Mouse (Mus musculus): ENCODE results near the gene Lsm6.
"Not testable (repeated sequence)": the region's sequence is repeated elsewhere in the genome, so short reads cannot be mapped to it uniquely, and the experiment has no call there.

Lsm6 gene

GRCm38 (mm10) chr8:78820673-78821310, at the start of gene Lsm6:
Lsm6 (minus strand) TSS chr8:78821140.
- peak; percentile 96 to 99 for DNase-seq (ENCODE audit: low spot score in 2 of 2)

DNA sequence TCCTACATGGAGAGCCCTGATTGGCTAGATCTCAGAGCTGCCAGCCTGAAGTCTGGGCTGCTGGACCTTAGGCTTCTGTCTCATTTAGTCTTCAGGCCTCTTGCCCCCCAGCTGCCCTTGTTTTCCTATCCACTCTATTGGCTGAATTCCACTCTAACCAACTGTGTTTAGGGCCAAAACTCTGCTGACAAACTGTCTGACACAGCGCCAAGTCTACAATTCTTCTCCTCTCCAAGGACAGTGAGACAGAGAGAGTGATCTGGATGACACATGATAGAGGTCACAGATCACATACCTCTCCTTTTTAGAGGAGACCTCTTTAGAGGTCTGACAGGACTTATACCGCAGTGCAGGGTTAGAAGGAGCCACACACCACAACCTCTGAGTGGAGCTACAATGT, 46.1 kb upstream of the Lsm6 start:
- no peak for DNase-seq (ENCODE audit: low spot score in 2 of 2)

GRCm38 (mm10) chr8:78863001-78863400, 42.1 kb upstream of the Lsm6 start:
- no peak for DNase-seq (ENCODE audit: low spot score in 2 of 2)

- DNase-seq (ENCODE audit: low spot score in 2 of 2): no peak
These were observed 41.1 kb upstream of the Lsm6 start for GRCm38 (mm10) chr8:78862046-78862445.

GRCm38 (mm10) chr8:78860789-78861188, 39.8 kb upstream of the Lsm6 start:
- no peak for DNase-seq (ENCODE audit: low spot score in 2 of 2)

GRCm38 (mm10) chr8:78857421-78857820, 36.5 kb upstream of the Lsm6 start:
- no peak for DNase-seq (ENCODE audit: low spot score in 2 of 2)

GRCm38 (mm10) chr8:78852279-78852678, 31.3 kb upstream of the Lsm6 start:
- no peak for DNase-seq (ENCODE audit: low spot score in 2 of 2)

DNA sequence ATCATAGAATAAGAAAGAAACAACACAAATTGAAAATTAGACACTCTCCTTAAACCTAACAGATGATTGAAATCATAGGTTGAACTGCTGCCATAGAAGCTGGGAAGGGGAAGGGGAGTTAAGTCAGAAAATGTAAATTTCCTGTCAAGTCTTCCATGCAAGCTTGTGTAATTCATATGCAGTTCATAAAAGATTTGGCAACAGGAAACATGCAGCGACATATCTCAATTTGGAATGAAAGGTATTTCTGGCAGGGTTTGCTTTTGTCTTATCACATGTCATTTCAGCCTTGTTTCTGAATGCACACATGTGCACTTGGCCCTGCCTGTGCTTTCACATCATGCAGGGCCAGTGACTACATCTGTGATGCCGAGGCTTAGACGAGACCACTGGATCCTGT, 26.3 kb upstream of the Lsm6 start:
- no peak for DNase-seq (ENCODE audit: low spot score in 2 of 2)

DNA sequence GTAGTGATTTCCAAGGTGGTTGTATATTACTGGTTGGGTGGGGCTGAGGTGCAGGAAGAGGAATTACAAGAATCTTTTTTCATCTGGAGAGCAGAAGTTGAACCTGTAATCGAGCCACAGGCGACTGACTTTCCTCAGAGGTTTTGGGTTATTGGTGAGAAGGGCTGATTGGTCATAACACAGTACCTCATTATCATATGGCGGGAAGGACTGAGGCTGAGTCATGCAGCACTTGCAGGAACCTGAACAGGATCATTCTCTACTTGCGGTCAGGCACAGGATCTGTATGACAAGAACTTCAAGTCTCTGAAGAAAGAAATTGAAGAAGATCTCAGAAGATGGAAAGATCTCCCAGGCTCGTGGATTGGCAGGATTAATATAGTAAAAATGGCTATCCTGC, 23.6 kb upstream of the Lsm6 start:
- no peak for DNase-seq (ENCODE audit: low spot score in 2 of 2)

- no peak for DNase-seq (ENCODE audit: low spot score in 2 of 2)
These were observed 17.9 kb upstream of the Lsm6 start for GRCm38 (mm10) chr8:78838656-78839413.

GRCm38 (mm10) chr8:78836091-78836490, 15.2 kb upstream of the Lsm6 start:
- no peak for DNase-seq (ENCODE audit: low spot score in 2 of 2)

GRCm38 (mm10) chr8:78828414-78828813, 7.5 kb upstream of the Lsm6 start:
- no peak for DNase-seq (ENCODE audit: low spot score in 2 of 2)

- no peak for DNase-seq (ENCODE audit: low spot score in 2 of 2)
These were observed 3.6 kb upstream of the Lsm6 start for GRCm38 (mm10) chr8:78824515-78824914.

DNA sequence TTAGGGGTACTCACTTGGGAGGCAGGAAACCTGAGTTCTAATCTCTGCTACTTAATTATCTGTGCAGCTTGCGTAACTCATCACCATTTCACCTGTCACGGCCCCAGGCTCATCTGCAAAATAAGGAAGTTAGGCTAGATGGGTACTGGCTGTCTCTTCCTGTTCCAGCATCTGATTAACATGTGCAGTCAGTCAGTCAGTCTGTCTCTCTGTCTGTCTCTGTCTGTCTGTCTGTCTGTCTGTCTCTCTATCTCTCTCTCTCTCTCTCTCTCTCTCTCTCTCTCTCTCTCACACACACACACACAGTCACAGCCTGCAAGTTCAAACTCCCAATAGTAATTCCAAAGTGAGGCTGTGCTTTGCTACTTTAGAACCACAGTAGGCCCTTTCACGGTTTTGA, 967 bp downstream of the Lsm6 start:
- not testable (repeated sequence) for DNase-seq (ENCODE audit: low spot score in 2 of 2)

- no peak for DNase-seq (ENCODE audit: low spot score in 2 of 2)
These were observed 6.2 kb downstream of the Lsm6 start for GRCm38 (mm10) chr8:78814743-78815142.

- DNase-seq (ENCODE audit: low spot score in 2 of 2): peak in 1 of 2 experiments; percentile 15
These were observed 7.9 kb downstream of the Lsm6 start for GRCm38 (mm10) chr8:78813021-78813420.

GRCm38 (mm10) chr8:78812446-78812845, 8.5 kb downstream of the Lsm6 start:
- DNase-seq (ENCODE audit: low spot score in 2 of 2): no peak

DNA sequence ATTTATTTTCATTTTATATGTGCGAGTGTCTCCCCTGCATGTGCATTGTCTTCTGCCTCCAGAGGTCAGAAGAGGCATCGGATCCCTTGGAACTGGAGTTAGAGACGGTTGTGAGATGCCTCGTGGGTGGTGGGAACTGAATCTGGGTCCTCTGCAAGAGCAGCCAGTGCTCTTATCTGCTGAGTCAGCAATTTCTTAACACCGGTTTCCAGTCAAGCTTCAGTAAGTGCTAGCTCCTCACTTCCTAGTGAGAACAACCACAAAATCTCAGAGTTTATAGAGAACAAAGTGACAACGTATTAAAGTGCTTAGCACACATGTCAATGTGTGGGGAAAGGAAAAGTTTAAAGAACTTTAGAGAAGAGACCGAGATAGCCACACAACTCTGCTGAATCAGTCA, 9.2 kb downstream of the Lsm6 start:
- DNase-seq (ENCODE audit: low spot score in 2 of 2): no peak

- no peak for DNase-seq (ENCODE audit: low spot score in 2 of 2)
These were observed 10.7 kb downstream of the Lsm6 start for GRCm38 (mm10) chr8:78810207-78810675.

DNA sequence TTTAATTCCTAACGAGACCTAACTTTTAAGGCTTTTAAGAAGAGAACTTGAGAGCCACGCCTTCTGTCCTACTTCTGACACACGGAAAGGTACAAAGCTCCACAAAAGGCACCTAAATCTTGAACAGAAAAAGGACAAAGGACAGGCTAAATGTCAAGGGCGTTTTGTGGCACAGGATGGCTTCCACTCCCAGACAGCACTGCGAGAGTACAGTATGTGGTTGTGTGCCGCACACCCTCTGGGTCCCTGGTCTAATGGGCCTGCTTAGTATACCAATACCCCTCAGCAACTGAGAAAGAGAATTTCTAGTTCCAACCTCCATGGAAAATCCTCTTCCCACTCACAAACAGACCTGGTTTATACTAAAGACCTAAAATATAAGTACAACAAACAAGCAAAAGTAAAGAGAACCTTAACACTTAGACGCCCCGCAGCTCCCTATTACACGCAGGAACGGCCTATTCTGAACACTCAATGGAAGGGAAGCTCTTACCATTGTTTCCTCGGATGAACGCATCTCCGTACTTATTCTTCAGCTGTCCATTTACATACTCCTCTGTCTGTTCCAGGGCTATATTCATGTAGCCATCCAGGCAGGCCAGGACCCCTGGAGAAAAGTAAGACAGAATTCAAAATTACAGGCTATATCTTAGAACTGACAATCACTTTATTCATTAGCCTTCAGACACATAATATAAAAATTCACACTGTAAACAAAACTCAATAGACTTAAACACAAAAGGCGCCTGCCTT, 11.3 kb downstream of the Lsm6 start:
- DNase-seq (ENCODE audit: low spot score in 2 of 2): no peak

DNA sequence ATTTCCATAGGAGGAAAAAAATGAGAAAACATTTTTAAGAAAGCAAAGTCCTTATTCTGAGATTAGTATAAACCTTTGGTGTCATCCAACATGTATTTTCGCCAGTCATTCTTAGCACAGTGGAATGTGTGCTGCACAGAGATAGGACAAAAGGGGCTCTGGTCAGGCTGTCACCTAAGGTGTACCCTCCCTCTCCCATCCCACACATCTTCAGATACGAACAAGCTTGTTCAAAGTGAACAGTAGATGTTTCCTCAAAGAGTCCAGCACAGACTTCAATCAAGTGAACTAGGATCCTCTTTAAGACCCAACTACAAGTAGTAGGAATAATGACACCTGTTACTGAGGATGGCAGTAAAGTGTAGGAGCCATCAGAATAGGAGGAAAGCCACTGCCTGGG, 12.1 kb downstream of the Lsm6 start:
- DNase-seq (ENCODE audit: low spot score in 2 of 2): no peak

DNA sequence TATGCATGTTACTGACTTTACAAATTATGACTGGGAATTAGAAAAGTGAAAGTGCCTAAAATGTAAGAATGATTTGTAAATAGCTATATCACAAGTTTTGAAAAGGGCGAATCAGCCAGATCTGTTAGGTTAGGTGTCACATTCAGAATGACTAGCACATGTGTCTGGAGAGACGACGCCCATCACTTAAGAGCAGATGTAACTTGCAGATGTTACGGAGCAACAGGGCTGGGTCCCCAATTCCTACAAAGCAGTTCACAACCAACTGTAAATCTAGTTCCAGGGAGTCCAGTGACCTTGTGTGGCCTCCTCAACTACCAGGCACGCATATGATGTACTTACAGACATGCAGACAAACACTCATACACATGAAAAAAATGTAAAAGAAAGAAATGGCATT, 12.5 kb downstream of the Lsm6 start:
- no peak for DNase-seq (ENCODE audit: low spot score in 2 of 2)

DNA sequence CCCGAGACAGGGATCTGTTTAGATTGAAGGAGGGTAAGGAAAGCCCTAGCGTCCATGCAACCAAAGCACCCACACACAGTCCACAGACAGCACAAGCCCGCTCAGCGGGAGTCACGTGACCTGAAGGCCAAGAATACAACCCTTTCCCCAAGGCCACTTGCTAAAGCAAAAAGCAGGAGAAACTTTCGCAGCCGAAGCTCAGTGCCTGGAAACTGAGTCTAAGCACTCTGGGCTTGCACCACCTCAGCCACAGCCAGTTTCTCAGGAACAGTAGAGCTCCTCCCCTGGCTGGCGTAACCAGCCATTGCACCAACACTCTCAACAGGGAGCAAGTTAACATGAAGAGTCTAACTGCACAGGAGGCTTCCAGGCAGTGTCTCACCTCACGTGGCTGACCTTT, 13.7 kb downstream of the Lsm6 start:
- no peak for DNase-seq (ENCODE audit: low spot score in 2 of 2)
